Comparison of ENCODE assay signal across 25 mouse cellular contexts in genomic region chr17:71687436-71687835, GRCm38 (mm10). TPM values are rescaled to one million over a fixed set of nuclear protein-coding genes. Genes with fewer than 3 reads are reported as not detected.
DNase-seq lines count a peak whose midpoint lies in the region; ATAC-seq and TF ChIP-seq lines count a peak whose summit lies in the region.
"Had no signal": no experiment of that assay in that cellular context is flagged by ENCODE, and none has a peak within 500 bp of the region (broad histone marks: within the 10 kb centered on the region; RNA-seq: fewer than 3 reads in every experiment).

No protein-coding gene starts in this region.

- DNase-seq in liver, adult 2 months (ENCODE audit: extremely low read depth, low read depth, low spot score) = no peak
- DNase-seq in CH12.LX (ENCODE audit: extremely low read depth) = no peak
- DNase-seq in ZHBTc4 (ENCODE audit: low read depth, low spot score) = peak; percentile 57
- no peak for DNase-seq in gastrocnemius, postnatal 14 days
- DNase-seq: adrenal gland, postnatal 10 days; adrenal gland, postnatal 36 days; B cell, adult 2 months; cerebellum, adult 18-20 months; cerebellum, adult 9-10 months; cerebellum, postnatal 25 days; forebrain, postnatal 0 days; gastrocnemius, adult 2 months; gastrocnemius, postnatal 25 days had no signal

- TF ChIP-seq EP300 in CH12.LX (IDR thresholded peaks at IDR 0.05; ENCODE audit: low read length) (no peak), ES-Bruce4 (IDR thresholded peaks at IDR 0.05; ENCODE audit: insufficient read depth, low read depth, low read length) (no peak)

- intact Hi-C loops in gastrocnemius, postnatal 14 days (cut with DNase I; ENCODE audit: low total_unique reads) = no loop called here

- TF ChIP-seq RAD21 in CH12.LX (IDR thresholded peaks at IDR 0.05; ENCODE audit: low read depth, low read length) = peak; percentile 8

- no peak overlapping the region for H3K9ac ChIP-seq in liver, adult 2 months (ENCODE audit: low read depth, low read length)
- no peak overlapping the region for H3K9ac ChIP-seq in liver, embryonic 12.5 days
- H3K9ac ChIP-seq in CH12.LX (ENCODE audit: insufficient read depth, low read depth) = no peak overlapping the region
- H3K9ac ChIP-seq in ES-Bruce4 (ENCODE audit: low read depth, poor library complexity, severe bottlenecking) = no peak overlapping the region
- no peak overlapping the region for H3K9ac ChIP-seq in intestine, embryonic 15.5 days
- H3K9ac ChIP-seq: embryonic facial prominence, embryonic 12.5 days; embryonic facial prominence, embryonic 15.5 days; forebrain, postnatal 0 days; hindbrain, embryonic 12.5 days; hindbrain, embryonic 15.5 days had no signal

- H3K9me3 ChIP-seq in liver, embryonic 12.5 days (replicated peaks) = no peaks in the 10 kb centered on the region
- H3K9me3 ChIP-seq in CH12.LX (replicated peaks; ENCODE audit: low read length) = no peaks in the 10 kb centered on the region
- H3K9me3 ChIP-seq in ES-Bruce4 (replicated peaks; ENCODE audit: control insufficient read depth, insufficient read depth, low read length, poor library complexity, severe bottlenecking) = no peaks in the 10 kb centered on the region
- H3K9me3 ChIP-seq in intestine, embryonic 15.5 days = no peaks in the 10 kb centered on the region
- H3K9me3 ChIP-seq: embryonic facial prominence, embryonic 12.5 days; embryonic facial prominence, embryonic 15.5 days; hindbrain, embryonic 12.5 days; hindbrain, embryonic 15.5 days had no signal

- WGBS in liver, adult 2 months = 64% methylated on average over 9 of the region's 9 CpGs
- 58% methylated on average over 9 of the region's 9 CpGs for WGBS in liver, embryonic 12.5 days (ENCODE audit: insufficient replicate concordance)
- WGBS in intestine, embryonic 15.5 days = 67% methylated on average over 9 of the region's 9 CpGs

- TF ChIP-seq CTCF in liver, adult 2 months (IDR thresholded peaks at IDR 0.05; ENCODE audit: low read depth, low read length) = peak; percentile 46
- TF ChIP-seq CTCF in CH12.LX (conservative IDR thresholded peaks at IDR 0.05 in 1 of 2, IDR thresholded peaks at IDR 0.05 in 1 of 2; ENCODE audit: low read depth in 2 of 2, low read length in 2 of 2) (peak in 1 of 2 experiments; percentile 10; a peak in 1 of 4 replicates), ES-Bruce4 (IDR thresholded peaks at IDR 0.05; ENCODE audit: low read depth, low read length) (peak; percentile 50)

- no peaks in the 10 kb centered on the region for H3K27me3 ChIP-seq in liver, adult 2 months (ENCODE audit: control insufficient read depth, insufficient read depth, low read length)
- H3K27me3 ChIP-seq in liver, embryonic 12.5 days (replicated peaks) = no peaks in the 10 kb centered on the region
- H3K27me3 ChIP-seq in CH12.LX (replicated peaks) (no peaks in the 10 kb centered on the region), ES-Bruce4 (ENCODE audit: control insufficient read depth, insufficient read depth, low read length, poor library complexity, severe bottlenecking) (no peaks in the 10 kb centered on the region)
- H3K27me3 ChIP-seq in intestine, embryonic 15.5 days (replicated peaks) = no peaks in the 10 kb centered on the region
- H3K27me3 ChIP-seq: embryonic facial prominence, embryonic 12.5 days; embryonic facial prominence, embryonic 15.5 days; hindbrain, embryonic 15.5 days had no signal

- dilution Hi-C loops in CH12.LX (cut with MboI; ENCODE audit: extremely low pct_ligation_motif_present, extremely low pct_unique_long_range_greater_than_20kb, low sequenced_read_pairs) = no loop called here

- H3K36me3 ChIP-seq in liver, adult 2 months (ENCODE audit: control insufficient read depth, insufficient read depth, low read length) = no peaks in the 10 kb centered on the region
- no peaks in the 10 kb centered on the region for H3K36me3 ChIP-seq in liver, embryonic 12.5 days
- H3K36me3 ChIP-seq in CH12.LX (replicated peaks in 1 of 2; ENCODE audit: control insufficient read depth in 1 of 2, insufficient read depth in 1 of 2, low read length in 1 of 2) = peaks cover 0 to 3% of the 10 kb centered on the region in 2 experiments
- no peaks in the 10 kb centered on the region for H3K36me3 ChIP-seq in ES-Bruce4 (ENCODE audit: control insufficient read depth, insufficient read depth, low read length, poor library complexity, severe bottlenecking)
- H3K36me3 ChIP-seq in intestine, embryonic 15.5 days = no peaks in the 10 kb centered on the region
- H3K36me3 ChIP-seq: embryonic facial prominence, embryonic 12.5 days; embryonic facial prominence, embryonic 15.5 days; hindbrain, embryonic 12.5 days; hindbrain, embryonic 15.5 days had no signal

- no peak for ATAC-seq in liver, embryonic 12.5 days
- ATAC-seq in intestine, embryonic 15.5 days = no peak
- ATAC-seq: forebrain, embryonic 14.5 days; forebrain, postnatal 0 days had no signal

- in situ Hi-C loops in CH12.LX (cut with MboI; ENCODE audit: low pct_ligation_motif_present, low pct_unique_long_range_greater_than_20kb, low sequenced_read_pairs) = no loop called here

- H3K4me1 ChIP-seq in liver, adult 2 months (ENCODE audit: control insufficient read depth, insufficient read depth, low read length) = peaks cover 12% of the 10 kb centered on the region
- no peaks in the 10 kb centered on the region for H3K4me1 ChIP-seq in liver, embryonic 12.5 days
- H3K4me1 ChIP-seq in CH12.LX (ENCODE audit: control insufficient read depth in 1 of 2, insufficient read depth in 2 of 2) = peaks cover 43 to 89% of the 10 kb centered on the region in 2 experiments
- H3K4me1 ChIP-seq in ES-Bruce4 (ENCODE audit: control insufficient read depth, insufficient read depth, low read length) = no peaks in the 10 kb centered on the region
- no peaks in the 10 kb centered on the region; the same call in 1 of the 2 replicates for H3K4me1 ChIP-seq in intestine, embryonic 15.5 days (replicated peaks)
- H3K4me1 ChIP-seq: embryonic facial prominence, embryonic 12.5 days had no signal

- no peak for TF ChIP-seq POLR2A in liver, adult 2 months (IDR thresholded peaks at IDR 0.05; ENCODE audit: extremely low read depth, insufficient read depth, low read length)
- no peak for TF ChIP-seq POLR2A in CH12.LX (IDR thresholded peaks at IDR 0.05; ENCODE audit: low read depth, low read length)
- TF ChIP-seq POLR2A in ES-Bruce4 (IDR thresholded peaks at IDR 0.05; ENCODE audit: insufficient read depth, low read length) = no peak

- H3K4me2 ChIP-seq in liver, embryonic 12.5 days = no peak overlapping the region
- no peak overlapping the region for H3K4me2 ChIP-seq in CH12.LX (ENCODE audit: insufficient read depth, low read depth, poor library complexity, severe bottlenecking)
- no peak overlapping the region for H3K4me2 ChIP-seq in intestine, embryonic 15.5 days (replicated peaks)
- H3K4me2 ChIP-seq: embryonic facial prominence, embryonic 12.5 days; embryonic facial prominence, embryonic 15.5 days; heart, embryonic 11.5 days; hindbrain, embryonic 12.5 days; hindbrain, embryonic 15.5 days had no signal

- H3K4me3 ChIP-seq in liver, adult 2 months (ENCODE audit: insufficient read depth, low read depth, low read length) = no peak overlapping the region
- no peak overlapping the region for H3K4me3 ChIP-seq in liver, embryonic 12.5 days
- H3K4me3 ChIP-seq in CH12.LX (replicated peaks in 1 of 3; ENCODE audit: low read depth in 2 of 3, low read length in 2 of 3, poor library complexity in 1 of 3) = no peak overlapping the region
- no peak overlapping the region for H3K4me3 ChIP-seq in ES-Bruce4 (ENCODE audit: low read depth, low read length)
- H3K4me3 ChIP-seq in intestine, embryonic 15.5 days (replicated peaks) = no peak overlapping the region
- H3K4me3 ChIP-seq: embryonic facial prominence, embryonic 12.5 days; embryonic facial prominence, embryonic 15.5 days; gastrocnemius, adult 2 months; hindbrain, embryonic 12.5 days; hindbrain, embryonic 15.5 days had no signal

- H3K79me2 ChIP-seq in liver, adult 2 months (ENCODE audit: control insufficient read depth, insufficient read depth, low read length) = no peaks in the 10 kb centered on the region
- H3K79me2 ChIP-seq in CH12.LX (replicated peaks; ENCODE audit: control insufficient read depth, extremely low read depth, insufficient read depth, poor library complexity, severe bottlenecking) = no peaks in the 10 kb centered on the region

- no peak overlapping the region for H3K27ac ChIP-seq in liver, adult 2 months (replicated peaks; ENCODE audit: insufficient read depth, low read depth, low read length)
- no peak overlapping the region for H3K27ac ChIP-seq in liver, embryonic 12.5 days
- H3K27ac ChIP-seq in CH12.LX (ENCODE audit: insufficient read depth, low read depth) (no peak overlapping the region), ES-Bruce4 (ENCODE audit: insufficient read depth, low read length) (no peak overlapping the region)
- H3K27ac ChIP-seq in intestine, embryonic 15.5 days = no peak overlapping the region
- H3K27ac ChIP-seq: embryonic facial prominence, embryonic 12.5 days; embryonic facial prominence, embryonic 15.5 days; gastrocnemius, adult 2 months; hindbrain, embryonic 12.5 days; hindbrain, embryonic 15.5 days had no signal

TF ChIP-seq in CH12.LX, 34 proteins besides CTCF, POLR2A, EP300 and RAD21:
- TF ChIP-seq MAFK (IDR thresholded peaks at IDR 0.05; ENCODE audit: insufficient replicate concordance, low read length) = no peak
- TF ChIP-seq ELF1 (IDR thresholded peaks at IDR 0.05; ENCODE audit: low read depth, low read length) = no peak
- peak; percentile 10; the same call in 1 of the 2 replicates for TF ChIP-seq SMC3 (IDR thresholded peaks at IDR 0.05; ENCODE audit: low read depth, low read length)
- TF ChIP-seq HCFC1 (IDR thresholded peaks at IDR 0.05; ENCODE audit: low read depth, low read length) = no peak
- no peak for TF ChIP-seq ZC3H11A (IDR thresholded peaks at IDR 0.05; ENCODE audit: low read depth, low read length)
- no peak for TF ChIP-seq TCF12 (IDR thresholded peaks at IDR 0.05; ENCODE audit: low read depth, low read length)
- no peak for TF ChIP-seq UBTF (IDR thresholded peaks at IDR 0.05; ENCODE audit: low read depth, low read length)
- TF ChIP-seq MYC (IDR thresholded peaks at IDR 0.05; ENCODE audit: low read depth, low read length) = no peak
- no peak for TF ChIP-seq JUN (IDR thresholded peaks at IDR 0.05; ENCODE audit: insufficient read depth, low read depth, low read length)
TF ChIP-seq in CH12.LX: peak in this region for 1.

RNA-seq across cellular contexts. Expression of gene Togaram2, which starts 14.4 kb away (rescaled TPM):
- not detected in 2 replicates for total RNA-seq in liver, adult 2 months (2014; rRNA removed)
- polyA plus RNA-seq in liver, adult 2 months (2012; rRNA removed) = not detected in 2 replicates
- polyA plus RNA-seq in liver, embryonic 12.5 days (2016; fragmentation: Nextera tagmentation; extraction: Ambion mirVana) = 0.07 TPM in 1 of 2 replicates, not detected in the other
- total RNA-seq in CH12.LX (2012; rRNA removed) (0.71 and 0.76 TPM in 2 replicates), CH12.LX (2014; rRNA removed) (2.6 and 3.2 TPM in 2 replicates)
- polyA plus RNA-seq in CH12.LX (2012; ENCODE audit: insufficient read length, low read depth) (17.6 and 19.6 TPM in 2 replicates), ES-Bruce4 (2011; ENCODE audit: insufficient read depth, insufficient read length, low read depth, missing spikeins) (not detected in 2 replicates)
- 0.44 and 0.68 TPM in 2 replicates for polyA plus RNA-seq in intestine, embryonic 15.5 days (2015; fragmentation: Nextera tagmentation; extraction: Ambion mirVana)
- 1 to 10 TPM in 1 of 2 experiments, under 1 TPM in 1; 0.82 to 1.1 TPM for total RNA-seq in gastrocnemius, postnatal 14 days (2021)
- total RNA-seq: adrenal gland, postnatal 36 days; common myeloid progenitor, adult 5-6 weeks; hematopoietic stem cell, adult 5-6 weeks; MEL had no signal
- polyA plus RNA-seq: embryonic facial prominence, embryonic 12.5 days had no signal

Comparison
In these comparisons a context has a peak if more than half of its experiments do, and no peak if none do; other contexts are left out.
1. RNA of gene Togaram2, which starts 14.4 kb away (polyA plus RNA-seq): 17.6 to 19.6 TPM in CH12.LX; 0.44 to 0.68 TPM in intestine, embryonic 15.5 days, 0.07 TPM in liver, embryonic 12.5 days, not detected in liver, adult 2 months and not detected in ES-Bruce4; every median in the first group is over 10 times any median in the second.